Mouse (Mus musculus): ENCODE results near the gene Fam193b. TPM values are rescaled to one million over a fixed set of nuclear protein-coding genes. Genes with fewer than 3 reads are reported as not detected.
"Not testable (repeated sequence)": the region's sequence is repeated elsewhere in the genome, so short reads cannot be mapped to it uniquely, and the experiment has no call there.

The Fam193b gene
- polyA plus RNA-seq, 1 experiment from 2014 or later, result 70.7 TPM

DNA sequence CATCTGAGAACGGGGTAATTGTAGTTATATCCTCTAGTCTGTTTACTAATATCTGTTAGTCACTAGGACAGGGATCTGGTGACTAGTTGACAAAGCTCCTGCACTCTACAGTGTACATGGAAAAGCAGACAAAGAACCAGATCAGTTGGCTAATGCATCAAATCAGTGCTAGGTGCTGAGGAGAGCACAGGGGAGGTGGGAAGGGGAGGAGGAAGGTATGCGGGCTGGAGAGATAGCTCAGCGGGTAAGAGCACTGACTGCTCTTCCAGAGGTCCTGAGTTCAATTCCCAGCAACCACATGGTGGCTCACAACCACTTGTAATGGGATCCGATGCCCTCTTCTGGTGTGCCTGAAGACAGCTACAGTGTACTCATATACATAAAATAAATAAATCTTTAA, 2.4 kb downstream of the Fam193b start:
- H3K9me3 ChIP-seq (replicated peaks); H3K4me3 ChIP-seq; H3K27me3 ChIP-seq (ENCODE audit: low read depth, poor library complexity, severe bottlenecking); H3K27ac ChIP-seq; DNase-seq (ENCODE audit: low spot score): not testable (repeated sequence)
- peaks cover 55% of the 10 kb centered on the region for H3K36me3 ChIP-seq
- H3K4me1 ChIP-seq, result peaks cover 29% of the 10 kb centered on the region
- 91% methylated on average over 4 of the region's 4 CpGs for WGBS

DNA sequence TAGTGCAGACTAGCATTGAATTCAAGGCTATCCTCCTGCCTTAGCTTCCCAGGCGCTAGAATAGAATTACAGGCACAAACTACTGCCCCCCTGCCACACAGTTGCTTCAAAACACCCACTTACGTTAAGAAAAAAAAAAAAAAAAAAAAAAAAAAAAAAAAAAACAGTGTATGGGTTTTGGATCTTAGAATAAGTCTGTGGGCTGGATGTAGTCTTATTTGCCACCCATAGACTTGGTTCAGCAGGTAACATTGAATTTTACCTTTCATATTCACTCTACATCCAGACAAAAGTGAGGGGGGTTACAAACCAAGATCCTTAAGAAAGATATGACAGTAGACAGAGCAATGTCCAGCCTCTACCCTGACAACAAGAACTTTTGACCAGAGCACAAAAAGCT, 3.0 kb downstream of the Fam193b start:
- WGBS, result 96% methylated on average over 2 of the region's 2 CpGs
- no peaks in the 10 kb centered on the region for H3K27me3 ChIP-seq (ENCODE audit: low read depth, poor library complexity, severe bottlenecking)
- H3K4me3 ChIP-seq, result no peak overlapping the region
- no peaks in the 10 kb centered on the region for H3K9me3 ChIP-seq (replicated peaks)
- H3K27ac ChIP-seq, result no peak overlapping the region
- H3K4me1 ChIP-seq, result peaks cover 29% of the 10 kb centered on the region
- H3K36me3 ChIP-seq, result peaks cover 59% of the 10 kb centered on the region
- DNase-seq (ENCODE audit: low spot score), result no peak

DNA sequence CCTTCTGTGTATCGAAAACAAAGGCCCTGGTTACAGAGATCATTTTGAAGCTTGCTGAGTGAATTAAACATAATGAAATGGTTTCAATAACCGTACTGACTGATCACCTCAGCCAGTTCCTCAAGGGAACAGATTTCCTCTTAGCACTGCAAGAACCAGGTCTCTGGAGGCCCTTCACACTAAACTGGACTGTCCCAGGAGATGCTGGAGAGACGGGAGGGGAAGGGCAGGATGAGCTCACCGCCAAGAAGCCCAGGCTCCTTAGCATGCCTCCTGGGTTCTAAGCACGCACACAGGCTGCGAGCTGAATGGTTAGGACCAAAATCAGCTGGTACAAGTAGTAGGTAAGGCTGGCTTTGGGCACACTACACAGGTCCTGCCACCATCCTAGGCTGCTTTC, 3.9 kb downstream of the Fam193b start:
- no peak for DNase-seq (ENCODE audit: low spot score)
- Histone ChIP-seq H3K27ac (no peak overlapping the region), H3K9me3 (replicated peaks) (no peaks in the 10 kb centered on the region), H3K4me1 (peaks cover 24% of the 10 kb centered on the region), H3K36me3 (peaks cover 67% of the 10 kb centered on the region), H3K4me3 (no peak overlapping the region), H3K27me3 (ENCODE audit: low read depth, poor library complexity, severe bottlenecking) (no peaks in the 10 kb centered on the region)
- 94% methylated on average over 6 of the region's 6 CpGs for WGBS

DNA sequence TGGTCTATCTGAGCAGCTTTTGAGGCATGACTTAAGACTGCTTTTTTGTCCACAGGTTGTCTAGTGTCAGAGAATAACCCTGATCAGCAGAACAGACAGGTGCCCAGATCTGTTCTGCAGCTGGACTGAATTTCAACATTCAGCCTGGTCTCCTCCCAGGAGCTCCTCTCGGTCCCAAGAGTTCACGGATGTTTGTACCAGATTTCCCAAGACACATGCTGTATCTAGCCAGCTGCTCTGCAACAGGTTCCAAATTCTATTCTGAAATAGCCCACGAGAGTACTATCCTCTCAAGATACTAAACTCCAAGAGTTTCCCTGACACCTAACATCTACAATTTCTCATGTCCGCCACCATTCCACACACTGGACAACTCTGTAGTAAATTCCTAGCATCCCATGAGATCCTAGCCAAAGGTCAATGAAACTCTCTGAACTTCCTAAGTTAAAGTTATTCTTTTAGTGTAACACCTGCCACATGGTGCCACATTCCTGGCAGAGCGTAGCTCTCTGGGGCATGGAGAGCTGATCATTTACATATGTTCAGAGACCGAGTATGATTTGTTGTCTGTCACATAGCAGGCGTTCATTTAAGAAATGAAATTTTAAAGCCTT, 7.5 kb downstream of the Fam193b start:
- peaks cover 82% of the 10 kb centered on the region for H3K36me3 ChIP-seq
- H3K9me3 ChIP-seq (replicated peaks), result no peaks in the 10 kb centered on the region
- H3K27ac ChIP-seq, result no peak overlapping the region
- DNase-seq (ENCODE audit: low spot score), result no peak
- H3K27me3 ChIP-seq (ENCODE audit: low read depth, poor library complexity, severe bottlenecking), result no peaks in the 10 kb centered on the region
- peaks cover 7% of the 10 kb centered on the region; the same call in 1 of the 2 replicates for H3K4me1 ChIP-seq
- 81% methylated on average over 7 of the region's 7 CpGs for WGBS
- H3K4me3 ChIP-seq, result no peak overlapping the region

DNA sequence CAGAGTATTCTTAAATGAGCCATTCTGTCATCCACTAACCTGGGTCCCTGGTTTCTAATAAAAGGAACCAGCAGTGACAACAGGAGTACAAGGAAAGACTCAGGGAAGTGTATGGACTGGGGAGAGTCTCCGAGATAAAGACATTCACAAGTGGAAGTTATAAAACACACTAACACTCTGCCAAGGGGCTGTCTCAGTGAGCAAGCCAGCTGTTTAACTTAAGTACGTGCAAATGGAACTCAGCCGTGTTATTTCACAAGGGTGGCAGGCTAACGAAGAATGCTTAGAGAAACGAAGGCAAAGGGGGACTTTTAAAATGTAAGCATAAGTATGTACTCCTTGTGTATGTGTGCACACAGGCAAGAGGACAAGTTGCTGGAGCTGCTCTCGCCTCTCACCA, 13.4 kb downstream of the Fam193b start:
- H3K27me3 ChIP-seq (ENCODE audit: low read depth, poor library complexity, severe bottlenecking), result no peaks in the 10 kb centered on the region
- H3K4me3 ChIP-seq, result no peak overlapping the region
- no peaks in the 10 kb centered on the region for H3K9me3 ChIP-seq (replicated peaks)
- no peak for DNase-seq (ENCODE audit: low spot score)
- 0 out of 2 replicates have a peak, but pooled peaks cover 2% of the 10 kb centered on the region for H3K4me1 ChIP-seq
- H3K27ac ChIP-seq, result no peak overlapping the region
- peaks cover 84% of the 10 kb centered on the region for H3K36me3 ChIP-seq
- WGBS, result 84% methylated on average over 6 of the region's 6 CpGs

DNA sequence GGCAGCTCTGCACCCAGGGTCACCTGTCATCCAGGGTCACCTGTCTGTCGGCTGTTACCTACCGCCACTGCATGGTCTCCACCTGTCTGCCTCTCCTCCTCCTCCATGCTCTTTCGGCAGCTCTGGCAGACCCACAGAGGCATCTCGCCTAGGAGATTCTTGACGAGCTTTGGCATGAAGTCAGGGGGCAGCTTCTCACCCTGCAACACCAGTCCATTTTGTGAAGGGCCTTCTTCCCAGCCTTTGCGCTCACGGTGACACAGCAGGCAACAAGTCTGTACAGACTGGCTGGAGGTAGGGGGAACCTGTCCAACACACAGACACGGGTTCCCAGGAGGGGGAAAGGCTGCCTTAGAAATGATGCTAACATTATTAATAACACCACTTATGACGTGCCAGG, 15.0 kb downstream of the Fam193b start:
- DNase-seq (ENCODE audit: low spot score), result no peak
- 0 out of 2 replicates have a peak, but pooled peaks cover 2% of the 10 kb centered on the region for H3K4me1 ChIP-seq
- H3K4me3 ChIP-seq, result no peak overlapping the region
- 95% methylated on average over 9 of the region's 9 CpGs for WGBS
- peaks cover 84% of the 10 kb centered on the region for H3K36me3 ChIP-seq
- no peaks in the 10 kb centered on the region for H3K9me3 ChIP-seq (replicated peaks)
- H3K27me3 ChIP-seq (ENCODE audit: low read depth, poor library complexity, severe bottlenecking), result no peaks in the 10 kb centered on the region
- no peak overlapping the region for H3K27ac ChIP-seq

DNA sequence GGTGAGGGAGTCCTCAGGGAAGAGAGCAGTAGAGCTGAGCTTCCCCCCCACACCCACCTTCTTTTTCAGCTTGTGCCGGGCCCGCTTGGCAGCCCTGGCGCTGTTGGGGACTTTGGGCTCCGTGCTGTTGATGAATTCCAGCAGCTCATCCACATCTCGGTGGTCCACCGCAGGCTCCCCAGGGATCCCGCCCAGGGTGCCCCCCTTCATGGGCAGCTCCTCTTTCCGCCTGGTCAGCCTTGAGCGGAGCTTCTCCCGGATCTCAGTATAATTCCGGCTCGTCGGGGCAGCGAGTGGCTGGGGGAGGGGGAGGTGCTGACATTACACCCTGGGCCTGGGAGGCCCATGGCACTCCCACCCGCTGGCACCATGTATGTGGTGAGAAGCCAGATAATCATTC, 21.9 kb downstream of the Fam193b start:
- H3K4me1 ChIP-seq, result no peaks in the 10 kb centered on the region
- no peak for DNase-seq (ENCODE audit: low spot score)
- peaks cover 100% of the 10 kb centered on the region for H3K36me3 ChIP-seq
- no peaks in the 10 kb centered on the region for H3K27me3 ChIP-seq (ENCODE audit: low read depth, poor library complexity, severe bottlenecking)
- no peak overlapping the region for H3K27ac ChIP-seq
- H3K9me3 ChIP-seq (replicated peaks), result no peaks in the 10 kb centered on the region
- H3K4me3 ChIP-seq, result no peak overlapping the region
- 90% methylated on average over 15 of the region's 15 CpGs for WGBS

DNA sequence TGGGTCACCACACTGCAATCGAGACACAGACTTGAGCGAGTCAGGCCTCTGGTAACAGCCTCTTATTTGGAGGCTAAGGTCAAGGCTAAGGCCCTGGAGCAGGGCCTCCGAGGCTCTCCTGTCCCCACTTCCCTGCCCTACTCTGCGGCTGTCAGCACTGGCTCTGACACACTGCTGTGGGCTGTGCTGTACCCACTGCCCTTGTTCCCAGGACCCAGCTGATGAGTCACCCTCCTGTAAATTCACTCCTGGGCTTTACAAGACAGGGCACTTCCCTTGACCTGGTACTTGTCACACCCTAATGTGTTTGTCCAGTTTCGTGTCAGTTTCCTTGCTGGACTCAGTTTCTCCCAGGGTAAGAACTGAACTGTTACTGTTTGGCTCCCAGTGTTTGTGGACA, 22.5 kb downstream of the Fam193b start:
- no peaks in the 10 kb centered on the region for H3K4me1 ChIP-seq
- no peaks in the 10 kb centered on the region for H3K9me3 ChIP-seq (replicated peaks)
- no peak for DNase-seq (ENCODE audit: low spot score)
- 89% methylated on average over 5 of the region's 5 CpGs for WGBS
- no peak overlapping the region for H3K4me3 ChIP-seq
- no peak overlapping the region for H3K27ac ChIP-seq
- no peaks in the 10 kb centered on the region for H3K27me3 ChIP-seq (ENCODE audit: low read depth, poor library complexity, severe bottlenecking)
- peaks cover 100% of the 10 kb centered on the region for H3K36me3 ChIP-seq

DNA sequence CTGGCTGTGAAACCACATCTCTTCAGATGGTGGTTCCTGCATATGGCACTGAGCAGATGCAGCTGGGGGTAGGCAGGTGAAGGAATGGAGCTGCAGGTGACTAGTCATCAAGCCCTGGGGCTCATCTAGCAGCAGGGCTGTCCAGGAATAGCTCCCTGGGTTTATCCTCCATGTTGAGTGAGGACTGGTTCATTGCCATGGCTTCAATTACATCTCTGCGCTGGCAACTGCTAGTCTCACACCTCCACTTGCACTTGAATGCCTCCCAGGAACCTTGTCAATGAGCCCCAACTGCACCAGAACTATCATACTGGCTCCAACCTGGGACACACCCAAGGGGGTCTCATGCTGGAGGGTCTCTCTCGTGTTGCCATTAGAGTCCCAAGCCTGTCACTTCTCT, 23.0 kb downstream of the Fam193b start:
- Histone ChIP-seq H3K27ac (no peak overlapping the region), H3K36me3 (peaks cover 100% of the 10 kb centered on the region), H3K9me3 (replicated peaks) (no peaks in the 10 kb centered on the region), H3K4me1 (no peaks in the 10 kb centered on the region), H3K27me3 (ENCODE audit: low read depth, poor library complexity, severe bottlenecking) (no peaks in the 10 kb centered on the region), H3K4me3 (no peak overlapping the region)
- no peak for DNase-seq (ENCODE audit: low spot score)
- WGBS, result 94% methylated on average over 2 of the region's 2 CpGs

DNA sequence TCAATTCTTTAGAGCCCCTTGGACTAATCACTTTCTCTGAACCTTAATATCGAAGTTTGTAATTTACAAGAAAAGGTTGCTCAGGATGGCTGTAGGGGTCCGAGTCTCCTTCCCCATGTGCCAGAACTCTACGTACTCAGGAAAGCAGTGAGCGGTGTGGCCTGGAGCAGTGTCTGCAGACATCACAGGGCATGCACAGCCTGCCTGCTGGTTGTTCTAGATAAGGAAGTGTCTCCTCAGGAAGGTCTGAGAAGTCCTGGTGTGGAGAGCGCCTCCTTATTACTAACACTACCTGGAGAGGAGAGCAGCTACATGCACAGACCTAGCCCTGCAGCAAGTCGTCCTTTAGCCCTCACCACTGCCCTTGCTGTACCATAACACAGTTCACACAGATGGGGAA, 26.1 kb downstream of the Fam193b start:
- Histone ChIP-seq H3K9me3 (replicated peaks) (no peaks in the 10 kb centered on the region), H3K27ac (no peak overlapping the region), H3K27me3 (ENCODE audit: low read depth, poor library complexity, severe bottlenecking) (no peaks in the 10 kb centered on the region), H3K4me1 (no peaks in the 10 kb centered on the region), H3K36me3 (peaks cover 100% of the 10 kb centered on the region), H3K4me3 (no peak overlapping the region)
- 93% methylated on average over 6 of the region's 6 CpGs for WGBS
- no peak for DNase-seq (ENCODE audit: low spot score)

DNA sequence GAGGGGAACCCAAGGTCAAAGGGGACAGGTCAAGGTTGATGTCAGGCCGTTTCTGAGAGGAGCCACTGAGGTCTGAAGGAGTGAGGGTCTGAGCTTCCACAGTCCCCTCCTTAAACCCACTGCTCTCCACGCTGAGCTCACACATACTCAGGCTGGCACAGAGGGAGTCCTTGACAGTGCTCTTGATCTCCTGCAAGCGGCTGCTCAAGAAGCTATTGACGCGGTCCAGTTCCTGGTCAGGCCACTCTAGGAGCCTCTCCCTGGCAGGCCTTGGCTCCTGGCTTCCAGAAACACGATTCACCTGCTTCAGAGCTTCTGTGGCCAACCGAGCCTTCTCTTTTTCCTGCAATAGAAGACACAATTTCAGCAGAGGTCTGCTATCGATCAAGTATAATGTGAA, 27.5 kb downstream of the Fam193b start:
- Histone ChIP-seq H3K4me3 (no peak overlapping the region), H3K9me3 (replicated peaks) (no peaks in the 10 kb centered on the region), H3K27ac (no peak overlapping the region), H3K27me3 (ENCODE audit: low read depth, poor library complexity, severe bottlenecking) (no peaks in the 10 kb centered on the region), H3K4me1 (no peaks in the 10 kb centered on the region), H3K36me3 (peaks cover 100% of the 10 kb centered on the region)
- DNase-seq (ENCODE audit: low spot score), result no peak
- WGBS, result 94% methylated on average over 8 of the region's 8 CpGs

DNA sequence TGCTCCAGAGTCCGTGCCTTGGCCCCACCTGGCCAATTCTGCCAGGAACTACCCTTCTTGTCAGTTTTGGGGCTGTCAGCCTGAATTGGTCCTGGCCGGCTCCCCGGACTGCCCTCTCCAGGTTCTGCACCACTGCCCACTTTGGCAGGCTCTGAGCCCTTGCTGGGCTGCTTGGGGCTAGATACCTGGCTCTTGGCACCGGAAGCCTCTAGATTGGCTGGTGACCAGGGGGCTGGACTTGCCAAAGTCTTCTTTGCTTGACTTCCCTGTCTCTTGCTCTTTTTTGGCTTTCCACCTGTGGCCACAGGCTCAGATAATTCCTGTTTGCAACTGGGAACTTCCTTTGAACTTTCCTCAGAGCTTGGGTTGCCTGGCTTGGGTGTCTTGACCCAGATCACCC, 28.0 kb downstream of the Fam193b start:
- DNase-seq (ENCODE audit: low spot score), result no peak
- H3K4me3 ChIP-seq, result no peak overlapping the region
- H3K27ac ChIP-seq, result no peak overlapping the region
- 96% methylated on average over 4 of the region's 4 CpGs for WGBS
- H3K9me3 ChIP-seq (replicated peaks), result no peaks in the 10 kb centered on the region
- no peaks in the 10 kb centered on the region for H3K4me1 ChIP-seq
- no peaks in the 10 kb centered on the region for H3K27me3 ChIP-seq (ENCODE audit: low read depth, poor library complexity, severe bottlenecking)
- peaks cover 99% of the 10 kb centered on the region for H3K36me3 ChIP-seq

DNA sequence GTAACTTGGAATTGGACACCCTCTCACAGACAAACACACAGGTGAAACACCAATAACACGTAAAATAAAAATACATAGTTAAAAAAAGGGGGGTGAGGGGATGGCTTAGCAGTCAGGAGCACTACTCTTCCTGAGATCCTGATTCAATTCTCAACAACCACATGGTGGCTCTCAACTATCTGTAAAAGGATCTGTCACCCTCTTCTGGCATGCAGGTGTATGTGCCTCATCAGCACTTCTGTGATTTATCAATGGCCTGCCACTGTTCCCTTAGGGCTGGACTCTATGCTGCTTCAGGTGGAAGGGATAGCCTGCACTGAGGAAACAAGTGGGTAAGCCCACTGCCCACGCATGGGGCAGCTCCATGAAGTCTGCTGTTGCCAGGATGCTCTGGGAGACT, 30.0 kb downstream of the Fam193b start:
- no peaks in the 10 kb centered on the region for H3K9me3 ChIP-seq (replicated peaks)
- WGBS, result 91% methylated on average over 2 of the region's 2 CpGs
- peaks cover 6% of the 10 kb centered on the region for H3K4me1 ChIP-seq
- DNase-seq (ENCODE audit: low spot score), result no peak
- peaks cover 86% of the 10 kb centered on the region for H3K36me3 ChIP-seq
- H3K4me3 ChIP-seq, result no peak overlapping the region
- H3K27me3 ChIP-seq (ENCODE audit: low read depth, poor library complexity, severe bottlenecking), result no peaks in the 10 kb centered on the region
- H3K27ac ChIP-seq, result no peak overlapping the region
